Mouse (Mus musculus): Measurements from ENCODE around the gene Wnk4.

Wnk4 gene

DNA sequence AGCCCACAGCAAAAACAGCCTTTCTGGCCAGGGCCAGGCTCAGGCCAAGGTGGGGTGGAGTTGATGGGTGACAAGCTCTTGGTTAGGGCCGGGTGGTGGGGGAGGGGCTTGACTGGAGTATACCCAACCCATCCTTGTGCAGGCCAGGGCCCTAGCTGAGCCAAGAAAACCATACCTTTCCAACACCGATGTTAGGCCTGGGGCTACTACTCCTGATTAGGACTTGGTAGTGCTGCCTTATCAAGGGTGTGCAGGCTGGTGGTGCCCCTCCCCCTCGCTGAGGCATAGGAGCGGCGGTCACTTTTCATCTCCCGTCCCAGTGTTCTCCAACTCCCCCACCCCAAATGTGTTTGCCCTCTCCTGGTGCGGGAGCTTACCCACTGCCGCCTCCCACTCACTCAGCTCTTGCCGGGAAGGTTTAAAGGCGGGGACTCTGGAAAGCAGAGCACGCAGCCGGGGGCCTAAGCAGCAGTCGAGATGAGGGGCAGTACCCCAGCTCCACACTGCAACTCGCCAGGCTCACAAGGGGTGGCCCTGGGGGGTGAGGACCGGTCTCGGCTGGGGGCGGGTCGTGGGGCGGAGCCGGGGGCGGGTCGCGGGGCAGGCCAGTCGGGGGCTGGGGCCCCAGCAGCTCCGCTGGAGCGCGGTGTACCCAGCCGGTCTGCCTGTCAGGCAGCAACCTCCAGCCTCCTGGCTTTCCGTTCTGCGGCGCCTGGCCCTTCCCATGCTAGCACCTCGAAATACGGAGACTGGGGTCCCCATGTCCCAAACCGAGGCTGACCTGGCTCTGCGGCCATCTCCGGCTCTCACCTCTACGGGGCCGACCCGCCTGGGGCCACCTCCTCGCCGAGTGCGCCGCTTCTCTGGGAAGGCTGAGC lies at the start of gene Wnk4:
TSS of gene Wnk4 (plus strand) at position 620 of the 878 bp plus-strand sequence.
- DNase-seq (ENCODE audit: low spot score in 2 of 2), result no peak

DNA sequence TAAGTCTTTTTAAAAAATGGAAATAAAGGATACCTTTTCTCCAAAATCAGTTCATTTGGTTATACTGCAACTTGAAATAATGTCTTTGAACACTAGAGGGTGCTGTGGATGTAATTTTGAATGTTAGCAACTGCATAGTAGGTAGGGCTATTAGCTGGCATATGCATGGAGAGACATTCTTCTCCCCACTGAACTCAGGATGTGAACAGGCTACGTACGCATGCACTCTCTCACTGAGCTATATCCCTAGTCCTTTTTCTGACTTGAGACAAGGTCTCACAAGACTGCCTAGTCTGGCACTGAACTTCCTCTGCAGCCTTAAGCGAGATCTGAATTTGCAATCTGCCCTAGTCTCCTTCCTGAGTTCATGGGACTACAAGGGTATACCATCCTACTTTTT lies 48.4 kb upstream of the Wnk4 start:
- DNase-seq (ENCODE audit: low spot score in 2 of 2), result no peak

DNA sequence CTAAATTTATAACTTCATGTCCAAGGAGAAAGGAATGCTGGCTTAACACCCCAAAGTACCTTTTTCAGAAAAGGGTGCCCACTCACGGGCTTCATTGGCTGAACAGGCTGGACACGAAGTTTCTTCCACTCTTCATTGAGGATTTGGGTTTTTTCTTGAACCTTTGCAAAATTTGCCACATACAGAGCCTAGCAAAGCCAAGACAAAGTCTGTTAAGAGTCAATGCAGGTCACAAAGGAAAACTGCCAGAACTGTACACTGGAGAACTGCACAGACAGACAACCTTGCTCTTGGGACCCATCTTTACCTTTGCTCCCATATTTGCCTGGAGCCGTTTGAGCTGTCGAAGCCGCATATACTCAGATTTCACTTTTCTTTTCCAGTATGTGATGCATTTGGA lies 43.4 kb upstream of the Wnk4 start:
- no peak for DNase-seq (ENCODE audit: low spot score in 2 of 2)

DNA sequence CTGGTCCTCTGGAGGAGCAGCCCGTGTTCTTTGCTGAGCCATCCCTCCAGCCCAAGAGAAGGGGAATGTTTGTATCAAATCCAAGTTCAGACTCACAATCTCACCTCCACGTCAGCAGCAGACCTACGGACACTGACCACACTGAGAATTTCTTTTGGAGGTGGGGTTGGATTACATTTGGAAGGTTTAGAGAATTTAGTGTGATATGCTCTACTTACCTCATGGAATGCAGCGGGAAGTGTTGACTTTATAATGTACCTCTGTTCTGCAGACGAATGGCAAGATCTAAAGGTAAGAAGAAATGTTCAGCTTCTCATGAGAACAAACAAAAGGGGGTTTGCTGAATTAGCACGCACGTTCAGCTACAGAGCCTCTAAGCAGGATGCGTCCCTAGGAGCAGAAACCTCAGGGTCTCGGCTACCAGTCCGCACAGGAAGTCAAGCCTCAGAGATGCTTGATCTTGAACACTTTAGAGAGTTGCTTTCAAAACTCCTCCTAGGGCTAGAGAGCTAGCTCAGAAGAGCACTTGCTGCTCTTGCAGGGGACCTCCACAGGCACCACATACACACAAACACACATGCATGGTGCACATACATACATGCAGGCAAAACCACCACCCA lies 41.8 kb upstream of the Wnk4 start:
- DNase-seq (ENCODE audit: low spot score in 2 of 2), result no peak

DNA sequence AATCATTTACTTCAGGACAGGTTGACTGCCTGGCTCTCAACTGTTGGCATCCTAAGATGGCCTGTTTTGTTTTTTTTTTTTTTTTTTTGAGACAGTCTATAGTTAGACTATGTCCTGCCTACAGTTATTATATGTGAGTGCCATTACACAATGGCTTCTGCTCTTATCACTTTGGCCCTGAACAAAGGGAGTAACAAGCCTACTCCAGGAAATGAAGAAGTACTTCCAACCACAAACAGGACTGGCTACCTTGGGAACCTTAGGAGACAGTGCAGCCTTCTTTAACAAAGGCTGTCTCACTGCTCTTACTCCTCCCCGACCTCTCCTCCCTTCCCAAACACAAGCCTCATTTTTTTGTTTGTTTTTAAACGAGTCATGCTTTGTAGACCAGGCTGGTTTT lies 39.5 kb upstream of the Wnk4 start:
- no peak for DNase-seq (ENCODE audit: low spot score in 2 of 2)

DNA sequence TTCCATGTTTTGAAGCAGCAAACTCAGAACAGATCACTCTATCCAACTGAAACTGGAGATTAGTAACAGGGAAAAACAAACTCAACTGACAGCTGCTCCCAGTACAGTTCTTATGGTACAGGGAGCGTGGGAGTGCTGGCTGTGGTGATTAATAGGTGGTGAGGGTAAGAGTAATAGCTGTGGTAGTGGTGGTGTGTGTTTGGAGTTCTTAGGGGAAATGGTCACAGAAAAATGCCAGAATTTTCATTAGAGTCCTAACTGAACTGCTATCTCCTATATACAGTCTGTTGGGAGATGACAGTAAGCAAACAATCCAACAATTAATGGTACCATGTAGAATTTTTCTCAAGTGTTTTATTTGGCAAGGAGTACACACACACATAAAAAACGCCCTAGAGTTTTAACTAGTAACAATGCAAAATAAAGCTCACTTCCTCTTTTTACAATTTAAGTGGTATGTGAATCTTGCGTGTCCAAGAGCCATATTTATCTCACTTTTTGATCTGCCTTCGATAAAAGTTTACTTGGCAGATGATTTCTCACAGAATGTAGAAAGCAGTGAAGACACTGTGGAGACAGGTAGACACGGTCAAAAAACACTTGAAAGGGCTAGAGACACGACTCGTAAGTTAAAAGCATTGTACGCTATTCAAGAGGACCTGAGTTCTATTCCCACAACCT lies 38.9 kb upstream of the Wnk4 start:
- DNase-seq (ENCODE audit: low spot score in 2 of 2), result no peak

DNA sequence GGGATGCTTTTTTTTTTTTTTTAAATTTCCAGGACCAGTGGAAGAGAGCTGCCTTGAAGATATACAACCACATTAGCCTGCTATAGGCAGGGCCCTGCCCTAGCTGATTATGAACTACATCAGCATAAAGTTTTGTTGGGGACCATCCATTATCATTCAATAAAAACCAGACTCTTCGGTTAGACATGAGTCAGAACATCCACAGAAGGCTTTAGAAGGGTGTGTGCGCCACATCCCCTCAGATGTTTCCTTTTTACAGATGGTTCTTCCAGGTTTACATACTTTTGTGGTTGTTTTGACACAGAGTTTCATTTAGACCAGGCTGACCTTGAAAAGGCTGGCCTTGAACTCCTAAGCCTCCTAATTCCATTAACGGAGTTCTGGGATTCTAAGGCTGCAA lies 36.0 kb upstream of the Wnk4 start:
- DNase-seq (ENCODE audit: low spot score in 2 of 2), result no peak

DNA sequence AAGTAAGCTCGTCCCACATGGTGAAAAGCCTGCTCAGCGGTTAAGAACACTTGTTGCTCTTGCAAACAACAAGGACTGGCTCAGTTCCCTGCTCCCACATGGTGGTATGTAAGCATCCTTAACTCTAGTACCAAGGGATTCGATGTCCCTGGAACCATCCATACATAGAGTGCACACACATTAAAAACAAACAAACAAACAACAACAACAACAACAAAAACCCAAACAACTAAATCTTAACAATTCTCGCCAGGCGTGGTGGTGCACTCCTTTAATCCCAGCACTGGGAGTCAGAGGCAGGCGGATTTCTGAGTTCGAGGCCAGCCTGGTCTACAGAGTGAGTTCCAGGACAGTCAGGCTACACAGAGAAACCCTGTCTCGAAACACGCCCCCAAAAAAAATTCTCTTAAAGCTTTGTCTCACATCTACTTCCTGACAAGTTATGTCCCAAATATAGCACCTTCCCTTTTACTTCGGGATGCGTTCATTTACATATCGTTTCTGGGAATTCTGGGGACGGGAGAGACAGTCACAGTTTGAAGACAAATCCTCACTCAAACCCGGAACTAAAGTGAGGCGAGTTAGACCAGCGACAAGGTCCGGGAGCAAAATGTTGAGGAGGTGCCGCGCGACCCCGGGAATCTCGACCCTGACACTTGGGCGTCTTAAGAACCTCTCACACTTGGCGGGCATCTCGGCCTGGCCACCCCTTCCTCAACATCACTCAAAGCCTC lies 34.9 kb upstream of the Wnk4 start:
- no peak for DNase-seq (ENCODE audit: low spot score in 2 of 2)

DNA sequence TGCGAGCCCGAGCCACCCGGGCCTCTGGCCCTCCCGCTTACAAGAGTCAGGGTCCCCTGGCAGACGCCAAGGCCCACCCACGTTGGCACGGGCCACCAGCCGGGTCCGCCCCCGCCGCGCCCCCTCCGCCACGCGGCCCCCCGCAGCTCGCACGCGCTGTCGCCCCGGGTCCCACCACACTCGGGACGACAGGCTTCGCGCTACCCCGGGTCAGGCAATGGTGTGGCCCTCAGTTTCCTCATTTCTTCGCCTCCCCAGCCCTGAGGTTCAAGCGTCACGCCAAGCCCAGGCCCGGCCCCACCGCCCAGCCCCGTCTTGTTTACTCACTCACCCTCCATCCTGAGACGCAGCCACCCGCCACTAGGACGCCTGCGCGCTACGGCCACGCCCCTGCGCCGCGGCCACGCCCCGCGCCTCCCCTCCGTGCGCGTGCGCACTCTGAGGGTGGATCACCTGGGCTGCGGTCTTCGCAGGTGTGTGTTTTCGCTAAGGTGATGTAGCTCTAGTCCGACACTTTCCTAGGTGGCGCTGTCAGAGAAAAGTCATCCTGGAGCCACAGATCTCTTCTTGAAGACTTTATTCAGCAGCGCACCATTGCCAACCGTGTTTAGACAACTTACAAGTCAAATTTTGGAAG lies 34.2 kb upstream of the Wnk4 start, which contains the start of gene Ezh1:
TSS of gene Ezh1 (minus strand) at position 399 of the 637 bp plus-strand sequence.
- DNase-seq (ENCODE audit: low spot score in 2 of 2), result peak; percentile 82 to 84

DNA sequence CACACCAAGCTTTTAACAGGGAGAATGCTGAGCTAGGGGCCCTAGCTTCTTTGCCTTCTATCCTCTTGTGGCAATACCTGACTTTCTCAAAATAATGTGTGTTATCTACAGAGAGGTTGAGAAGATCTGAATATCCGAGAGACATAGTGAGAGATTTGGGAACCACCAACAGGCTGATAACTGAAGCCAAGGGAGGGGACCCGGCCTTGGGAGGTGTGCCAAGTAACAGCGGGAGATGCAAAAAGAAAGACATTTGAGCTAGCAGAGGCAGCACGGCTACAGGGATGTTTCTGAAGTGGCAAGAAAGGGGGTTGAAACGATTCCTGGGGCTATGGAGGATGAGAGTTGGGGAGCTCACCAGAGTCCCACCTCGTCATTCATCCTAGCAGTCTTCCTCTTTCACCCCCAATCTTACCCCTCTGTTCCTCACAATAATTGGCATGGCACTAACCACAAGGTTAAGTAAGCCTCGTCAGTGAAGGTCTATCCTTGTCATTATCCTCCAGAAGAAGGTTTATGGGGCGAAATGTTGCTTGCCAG lies 30.9 kb upstream of the Wnk4 start:
- DNase-seq (ENCODE audit: low spot score in 2 of 2), result no peak

DNA sequence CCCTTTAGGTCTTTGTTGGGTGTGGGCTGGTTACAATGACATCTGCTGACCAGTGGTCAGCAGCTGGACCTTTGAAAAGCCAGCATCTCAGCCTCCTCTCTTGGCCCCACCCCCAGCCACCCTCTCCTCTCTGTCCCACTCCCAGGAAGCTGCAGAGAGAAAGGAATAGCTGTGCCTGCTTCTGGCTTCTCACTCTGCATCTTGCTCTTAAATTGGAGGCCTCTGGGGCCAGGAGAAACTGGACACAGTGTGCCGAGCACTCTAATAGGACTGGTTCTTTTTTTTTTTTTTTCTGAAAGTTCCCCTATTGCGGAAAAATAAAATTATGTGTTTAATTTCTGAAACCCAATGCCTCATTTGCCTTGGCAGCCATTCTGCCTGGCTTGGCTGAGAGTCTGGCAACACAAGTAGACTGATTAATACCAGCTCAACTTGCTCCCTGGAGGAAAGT lies 30.3 kb upstream of the Wnk4 start:
- DNase-seq (ENCODE audit: low spot score in 2 of 2), result no peak

DNA sequence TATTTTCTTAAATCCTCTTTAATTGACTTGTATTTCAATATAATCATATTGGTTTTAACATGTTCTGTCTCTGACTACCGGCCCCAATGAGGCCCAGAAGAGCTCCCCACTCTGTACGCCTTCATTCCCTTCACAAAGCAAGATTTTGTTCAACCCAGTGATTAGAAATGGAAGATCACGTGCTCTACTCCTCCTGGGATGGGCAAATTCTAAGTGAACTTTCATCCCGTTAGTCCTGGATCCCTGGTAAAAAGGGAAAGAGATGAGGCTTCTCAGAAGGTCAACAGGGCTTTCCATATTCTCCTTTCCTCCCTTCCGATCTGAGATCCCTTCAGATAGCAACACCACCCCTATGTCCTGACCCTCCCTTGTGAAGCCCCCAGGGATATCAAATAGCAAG lies 29.8 kb upstream of the Wnk4 start:
- DNase-seq (ENCODE audit: low spot score in 2 of 2), result no peak

DNA sequence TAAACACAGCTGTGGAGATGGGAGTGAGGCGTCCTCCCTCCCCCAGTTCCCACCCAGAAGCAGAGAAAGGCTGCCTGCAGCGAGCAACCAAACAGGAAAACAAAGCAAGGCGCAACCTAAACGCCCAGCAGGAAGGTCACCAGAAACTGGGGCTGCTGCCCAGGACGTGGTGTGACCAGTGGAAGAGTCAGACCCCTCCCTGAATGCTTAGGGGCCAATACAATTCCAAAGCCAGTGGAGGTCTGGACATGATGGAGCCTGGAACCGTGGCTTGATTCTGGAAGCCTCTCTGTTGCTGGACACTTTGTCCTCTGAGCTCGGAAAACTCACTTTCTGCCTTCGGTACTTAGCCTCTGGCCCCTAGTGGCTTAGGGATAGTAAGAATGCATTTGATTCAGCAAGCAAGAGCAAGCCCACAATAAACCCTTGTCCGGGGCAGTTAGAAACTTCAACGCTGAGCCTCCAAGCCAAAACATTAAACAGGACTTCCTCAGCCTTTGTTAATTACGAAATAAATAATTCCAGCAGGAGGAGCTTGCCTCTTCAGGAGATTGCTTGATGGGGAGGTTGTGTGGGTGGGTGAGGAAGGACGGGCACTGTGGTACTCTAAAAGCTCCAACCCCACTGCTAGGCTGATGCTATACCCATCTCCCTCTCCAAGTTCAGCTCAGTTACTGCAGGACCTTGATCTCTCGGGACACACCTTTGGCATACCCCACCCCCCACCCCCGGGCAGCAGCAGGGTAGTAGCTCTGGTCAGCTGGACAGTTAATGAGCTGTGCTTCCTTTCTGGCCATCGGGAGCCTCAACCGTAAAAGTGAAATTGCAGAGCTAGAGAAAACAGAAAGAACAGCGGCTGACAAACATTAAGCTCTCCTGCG lies 29.1 kb upstream of the Wnk4 start:
- peak in 1 of 2 experiments; percentile 20 for DNase-seq (ENCODE audit: low spot score in 2 of 2)

DNA sequence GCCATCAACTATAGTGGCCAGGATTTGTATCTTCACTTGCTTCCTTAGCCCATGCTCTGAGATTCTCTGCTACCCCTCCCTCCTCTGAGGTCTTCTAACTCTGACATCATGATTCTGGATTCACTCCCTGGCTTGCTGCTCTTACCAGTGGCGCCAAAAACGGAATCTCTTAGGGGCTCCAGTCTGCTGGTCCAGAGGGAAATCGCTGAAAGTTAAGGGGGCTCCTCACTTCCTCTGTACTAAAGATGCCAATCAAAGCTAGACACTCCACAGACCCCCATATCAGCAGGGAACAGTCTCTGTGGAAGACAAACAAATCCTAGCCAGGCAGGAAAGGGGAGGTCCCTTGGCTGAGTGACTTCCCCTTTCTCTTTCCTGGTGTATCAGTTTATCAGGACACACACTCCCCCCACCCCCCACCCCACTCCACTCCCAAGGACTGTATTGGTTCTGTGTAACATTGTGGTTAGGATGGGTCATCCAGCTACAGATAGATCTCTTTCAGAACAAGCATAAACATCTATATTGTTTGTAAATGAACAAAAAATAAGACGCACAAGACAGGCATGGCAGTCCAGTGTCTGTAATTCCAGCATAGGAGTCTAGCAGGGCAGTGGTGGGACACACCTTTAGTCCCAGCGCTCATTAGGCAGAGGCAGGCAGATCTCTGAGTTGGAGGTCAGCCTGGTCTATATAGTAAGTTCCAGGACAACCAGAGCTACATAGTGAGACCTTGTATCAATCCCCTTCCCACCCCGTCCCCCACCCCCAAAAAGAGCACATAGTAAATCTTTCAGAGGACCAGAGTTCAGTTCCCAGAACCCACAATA lies 28.1 kb upstream of the Wnk4 start:
- DNase-seq (ENCODE audit: low spot score in 2 of 2), result no peak

DNA sequence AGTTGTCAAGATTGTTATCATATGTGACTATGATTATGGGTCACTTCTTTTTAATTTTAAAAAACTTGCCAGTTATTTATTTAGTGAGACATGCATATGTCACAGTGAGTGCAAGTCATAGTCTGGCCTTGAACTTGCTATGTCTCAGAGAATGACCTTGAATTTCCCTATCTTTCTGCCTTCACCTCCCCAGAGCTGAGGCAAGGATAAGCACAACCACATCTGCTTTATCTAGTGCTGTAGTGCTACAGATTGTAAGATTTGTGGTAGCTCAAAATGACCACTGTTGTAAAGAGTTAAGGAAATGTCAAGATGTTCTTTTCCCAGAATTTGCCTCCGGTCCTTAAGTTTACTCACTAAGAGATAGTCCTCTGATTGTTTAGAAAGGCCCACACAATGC lies 27.1 kb upstream of the Wnk4 start:
- DNase-seq (ENCODE audit: low spot score in 2 of 2), result no peak

DNA sequence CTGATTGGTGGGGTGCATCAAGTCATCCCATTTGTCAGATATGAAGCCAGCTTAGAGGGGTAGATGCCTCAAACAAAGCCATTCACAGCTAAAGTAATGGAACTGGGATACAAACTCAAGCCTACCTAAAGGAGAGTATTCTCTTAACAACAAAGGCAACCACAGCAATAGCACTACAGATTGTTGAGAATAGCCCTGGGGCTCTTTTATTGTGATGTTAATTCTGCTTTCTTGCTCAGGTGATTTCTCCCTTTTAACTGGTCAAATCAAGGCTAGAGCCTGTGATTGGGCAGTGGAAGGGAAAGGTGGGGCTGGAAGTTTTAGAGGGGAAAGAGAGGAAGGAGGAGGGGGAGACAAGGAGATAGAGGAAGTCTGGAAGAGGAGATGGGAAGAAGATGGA lies 26.2 kb upstream of the Wnk4 start:
- no peak for DNase-seq (ENCODE audit: low spot score in 2 of 2)

DNA sequence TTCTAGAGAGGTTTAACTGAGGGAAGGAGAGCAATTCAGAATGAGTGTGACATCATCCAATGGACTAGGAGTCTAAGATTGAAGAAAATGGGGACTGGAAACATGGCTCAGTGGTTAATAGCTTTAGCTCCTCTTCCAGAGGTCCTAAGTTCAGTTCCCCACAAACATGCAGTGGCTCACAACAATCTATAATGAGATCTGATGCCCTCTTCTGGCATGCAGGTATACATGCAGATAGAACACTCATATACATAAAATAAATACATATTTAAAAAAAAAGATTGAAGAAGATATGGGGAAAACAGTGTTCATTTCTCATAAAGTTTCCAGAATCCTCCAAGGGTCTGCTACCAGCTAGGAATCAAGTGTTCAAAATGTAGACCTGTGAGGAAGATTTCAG lies 24.9 kb upstream of the Wnk4 start:
- DNase-seq (ENCODE audit: low spot score in 2 of 2), result no peak

DNA sequence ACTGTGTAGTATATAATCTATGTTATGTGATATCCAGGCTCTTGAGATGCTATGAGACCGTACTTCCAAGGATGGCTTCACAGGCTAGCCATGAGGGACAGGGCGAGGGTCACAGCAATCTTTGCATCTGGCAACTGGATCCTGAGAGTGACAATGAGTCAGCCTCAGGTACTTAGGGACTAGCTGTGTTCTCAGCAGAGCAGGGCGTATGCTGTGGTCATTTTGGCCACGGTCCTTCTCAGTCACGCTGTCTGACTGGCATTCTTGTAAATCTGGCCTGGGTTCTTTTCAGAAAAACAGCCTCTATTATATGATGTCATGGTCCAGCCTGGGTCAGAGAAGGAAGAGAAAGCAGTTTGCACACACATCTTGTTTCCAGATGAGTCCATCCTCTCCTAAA lies 23.6 kb upstream of the Wnk4 start:
- no peak for DNase-seq (ENCODE audit: low spot score in 2 of 2)

DNA sequence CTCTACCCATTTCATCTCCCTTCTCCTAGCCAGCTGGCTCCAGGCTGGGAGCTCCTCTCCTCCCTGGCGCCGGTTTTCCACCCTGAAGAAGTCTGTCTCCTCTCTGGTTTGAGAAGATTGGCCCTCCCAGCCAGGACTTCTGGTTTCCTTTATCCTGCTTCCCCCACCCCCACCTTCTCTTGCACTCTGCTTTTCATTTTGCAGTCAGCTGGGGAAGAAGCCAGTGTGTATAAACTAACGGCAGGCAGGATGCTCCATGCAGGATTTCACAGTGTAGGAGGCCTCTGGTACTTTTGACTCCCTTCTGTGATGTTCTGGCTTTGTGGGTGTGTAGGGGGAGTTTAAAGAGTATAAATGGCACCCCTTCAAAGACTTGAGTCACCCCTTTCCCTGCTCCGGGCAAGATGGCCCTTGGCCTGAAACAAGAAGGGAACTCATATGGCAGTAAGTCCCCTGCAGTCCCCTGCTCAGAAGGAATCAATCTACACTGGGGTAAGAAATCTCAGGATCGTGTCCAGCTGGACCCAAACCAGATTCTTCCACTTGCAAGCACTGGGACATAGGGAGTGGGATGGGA lies 22.2 kb upstream of the Wnk4 start:
- peak in 1 of 2 experiments; percentile 48 for DNase-seq (ENCODE audit: low spot score in 2 of 2)
